Mouse (Mus musculus) gastrocnemius, adult 18-20 months (tissue): ENCODE data around the gene Rap1gap2. TPM values are rescaled to one million over a fixed set of nuclear protein-coding genes. Genes with fewer than 3 reads are reported as not detected.
"Not testable (repeated sequence)": the region's sequence is repeated elsewhere in the genome, so short reads cannot be mapped to it uniquely, and the experiment has no call there.

Experiments
- DNase-seq: peaks from one replicate; pipeline ENCODE4 v3.0.0; 2021; ENCODE audit warnings: low spot score
- total RNA-seq, 2 experiments: library from RNA; stranded (reverse); gene quantifications; 2 replicates each; pipeline ENCODE4 v1.2.3; 2021

Gene Rap1gap2
- total RNA-seq, 2 experiments from 2014 or later = 5.1 to 6.7 TPM

GRCm38 (mm10) chr11:74621974-74622669 lies 11.4 kb upstream of the Rap1gap2 start:
- DNase-seq = no peak

GRCm38 (mm10) chr11:74619956-74620300 lies 9.2 kb upstream of the Rap1gap2 start:
- no peak for DNase-seq

DNA sequence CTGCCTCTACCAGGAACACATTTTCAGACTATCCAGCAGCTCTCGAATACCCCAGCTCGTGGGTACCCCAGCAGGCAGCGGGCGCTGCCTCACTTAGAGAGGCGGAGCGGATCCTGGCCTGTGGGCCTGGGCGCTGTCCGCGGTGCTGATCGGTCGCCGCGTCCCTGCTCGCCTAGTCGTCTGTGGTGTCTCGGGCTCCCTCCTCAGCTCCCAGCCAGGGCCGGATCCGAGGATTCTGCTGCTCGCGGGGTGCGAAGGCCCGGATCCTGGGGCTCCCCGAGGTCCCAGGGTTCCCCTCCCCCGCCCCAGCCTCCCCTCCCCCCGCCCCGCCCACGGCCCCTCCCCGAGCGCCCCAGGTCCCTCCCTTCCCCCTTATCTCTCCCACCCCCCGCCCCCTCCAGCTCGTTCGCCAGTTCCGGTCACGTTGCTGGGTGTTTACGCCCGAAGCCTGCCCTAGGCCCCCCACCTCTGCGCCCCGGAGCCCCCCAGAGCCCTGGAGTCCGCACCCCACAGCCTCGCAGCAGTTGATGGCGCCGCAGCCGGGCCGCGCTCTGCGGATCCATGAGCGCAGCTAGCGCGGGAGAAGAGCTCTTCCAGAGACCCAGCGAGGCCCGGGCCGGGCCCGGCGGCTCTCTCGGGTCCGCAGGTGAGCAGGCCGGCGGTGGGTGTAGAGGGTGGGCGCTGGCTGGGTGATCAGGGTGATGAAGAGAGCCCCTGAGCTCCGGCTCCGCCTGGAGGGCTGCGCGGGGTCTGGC lies 8.7 kb upstream of the Rap1gap2 start, which contains the start of gene Ccdc92b:
Gene Ccdc92b, plus strand, starts transcription at position 405 of the 755 bp plus-strand sequence.
- peak; percentile 50 for DNase-seq

- DNase-seq = no peak
Observed at GRCm38 (mm10) chr11:74615571-74615970, 4.9 kb upstream of the Rap1gap2 start.

DNA sequence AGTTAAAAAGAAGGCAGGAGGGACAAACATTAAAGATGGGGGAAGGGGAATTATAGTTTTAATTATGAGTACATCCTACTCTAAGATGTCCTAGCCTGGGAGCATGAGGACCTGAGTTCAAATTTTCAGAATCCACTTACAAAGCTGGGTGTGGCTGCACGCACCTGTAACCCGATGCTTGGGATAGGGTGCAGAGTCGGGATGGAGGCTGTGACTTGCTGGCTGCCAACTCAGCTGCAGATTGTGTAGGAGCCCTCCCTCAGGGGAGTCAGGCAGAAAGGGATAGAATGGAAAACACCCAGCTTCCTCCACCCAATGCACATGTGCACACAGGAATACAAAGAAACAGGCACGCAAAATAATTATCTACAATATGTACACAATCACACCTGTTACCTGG lies 2.7 kb upstream of the Rap1gap2 start:
- no peak for DNase-seq

GRCm38 (mm10) chr11:74611437-74611836 lies 722 bp upstream of the Rap1gap2 start:
- no peak for DNase-seq

DNA sequence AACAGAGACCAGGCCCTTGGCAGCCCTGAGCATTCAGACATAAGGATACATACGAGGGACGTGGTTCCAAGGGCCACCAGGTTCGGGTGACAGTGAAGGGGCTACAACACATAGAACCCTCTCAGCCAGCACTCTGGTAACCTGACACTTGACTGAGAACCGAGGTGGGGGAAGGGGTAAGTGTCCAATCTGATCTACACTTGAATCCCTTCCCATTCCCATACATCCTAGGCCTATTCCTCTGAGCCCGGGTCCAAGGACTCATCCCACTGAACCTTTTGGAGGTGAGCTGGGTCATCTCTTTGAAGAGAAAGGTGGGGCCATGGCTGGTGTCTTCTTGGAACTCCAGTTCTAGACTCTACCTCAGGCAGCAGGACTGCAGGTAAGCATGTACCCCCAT lies 647 bp downstream of the Rap1gap2 start:
- DNase-seq = no peak

- DNase-seq = no peak
Observed at GRCm38 (mm10) chr11:74602286-74602685, 8.4 kb downstream of the Rap1gap2 start.

GRCm38 (mm10) chr11:74597990-74598337 lies 12.8 kb downstream of the Rap1gap2 start:
- no peak for DNase-seq

DNA sequence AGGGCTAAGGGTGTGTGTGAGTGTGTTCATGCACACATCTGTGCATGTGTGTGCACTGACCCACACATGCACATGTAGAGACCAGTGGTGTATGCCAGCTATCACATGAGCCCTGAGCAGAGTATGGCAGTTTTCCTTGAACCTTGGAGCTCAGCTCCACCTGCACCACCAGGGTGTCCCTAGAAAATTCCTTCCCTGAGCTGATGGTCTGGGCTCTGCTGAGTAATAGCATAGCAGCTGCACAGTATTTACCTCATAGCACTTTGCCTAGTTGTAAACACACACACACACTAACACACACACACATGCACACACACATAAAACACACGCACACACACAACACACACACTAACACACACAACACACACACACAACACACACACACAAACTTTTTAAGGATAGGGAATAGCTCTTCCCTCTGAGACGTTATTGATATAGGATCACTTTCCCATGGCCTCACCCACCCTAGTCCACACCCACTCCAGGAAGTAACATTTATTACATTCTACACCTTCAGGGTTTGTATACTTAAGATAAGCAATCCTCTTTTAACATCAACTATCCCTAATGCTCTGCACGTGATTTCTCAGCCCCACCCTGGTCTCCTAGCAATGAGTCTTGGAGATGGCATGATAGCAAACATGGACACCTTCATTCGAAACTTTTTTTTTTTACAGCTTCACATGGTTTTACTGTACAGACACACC lies 13.3 kb downstream of the Rap1gap2 start:
- no peak for DNase-seq

GRCm38 (mm10) chr11:74592246-74592645 lies 18.5 kb downstream of the Rap1gap2 start:
- no peak for DNase-seq

DNA sequence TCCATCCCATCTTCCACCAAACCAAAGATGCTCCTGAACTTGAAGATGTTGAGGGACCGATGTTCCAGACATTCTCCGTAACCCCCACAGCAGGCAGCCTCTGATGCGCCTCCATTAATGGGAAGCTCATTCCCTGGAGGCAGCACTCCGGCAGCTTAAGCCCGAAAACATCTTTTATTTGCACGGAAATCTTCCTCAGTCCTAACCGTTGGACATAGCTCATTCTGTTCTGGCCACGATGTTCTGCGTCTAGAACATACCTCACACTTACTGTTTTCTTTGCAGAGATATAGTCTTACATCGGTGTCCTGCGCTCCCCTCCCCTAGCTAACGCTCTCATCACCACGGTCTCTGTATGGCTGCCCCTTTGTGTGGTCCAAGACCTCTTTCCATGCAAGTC lies 20.0 kb downstream of the Rap1gap2 start:
- DNase-seq = no peak

DNA sequence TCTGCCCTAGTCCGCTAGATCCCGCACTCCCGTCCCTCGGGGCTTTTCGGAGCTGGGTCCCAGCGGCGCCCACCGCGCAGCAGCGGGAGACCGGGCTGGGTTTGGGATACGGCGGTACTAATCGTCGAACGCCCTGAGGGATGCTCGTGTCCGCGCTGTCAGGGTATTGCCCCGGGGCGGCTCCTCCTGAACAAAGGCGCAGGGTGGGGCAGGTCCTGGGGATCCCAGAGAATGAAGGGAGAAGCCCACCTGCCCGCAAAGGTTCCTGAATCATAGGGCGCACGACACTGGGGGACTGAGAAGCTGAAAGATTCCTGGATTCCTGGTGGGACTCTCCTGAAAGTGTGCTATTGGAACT lies 20.5 kb downstream of the Rap1gap2 start:
- DNase-seq = no peak

- no peak for DNase-seq
Observed at GRCm38 (mm10) chr11:74589401-74590238, 21.1 kb downstream of the Rap1gap2 start.

DNA sequence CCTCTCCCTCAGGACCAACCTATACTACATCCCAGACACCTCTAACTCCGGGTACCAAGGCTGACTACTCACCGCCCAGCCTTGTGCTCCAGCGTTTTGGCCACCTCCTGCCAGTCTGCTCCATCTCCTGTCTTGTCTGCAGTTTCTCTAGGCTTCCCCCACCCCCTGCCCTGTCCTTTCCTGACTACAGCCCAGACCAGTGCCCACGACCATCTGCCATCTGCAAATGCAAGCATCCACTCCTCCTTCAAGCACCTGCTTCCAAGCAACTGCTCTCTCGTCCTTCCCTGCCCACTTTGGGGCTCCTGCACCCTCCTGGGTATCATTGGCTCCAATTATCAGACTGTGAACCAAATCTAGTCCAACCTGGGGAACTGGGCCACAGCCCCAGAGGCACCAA lies 24.3 kb downstream of the Rap1gap2 start:
- DNase-seq = no peak

DNA sequence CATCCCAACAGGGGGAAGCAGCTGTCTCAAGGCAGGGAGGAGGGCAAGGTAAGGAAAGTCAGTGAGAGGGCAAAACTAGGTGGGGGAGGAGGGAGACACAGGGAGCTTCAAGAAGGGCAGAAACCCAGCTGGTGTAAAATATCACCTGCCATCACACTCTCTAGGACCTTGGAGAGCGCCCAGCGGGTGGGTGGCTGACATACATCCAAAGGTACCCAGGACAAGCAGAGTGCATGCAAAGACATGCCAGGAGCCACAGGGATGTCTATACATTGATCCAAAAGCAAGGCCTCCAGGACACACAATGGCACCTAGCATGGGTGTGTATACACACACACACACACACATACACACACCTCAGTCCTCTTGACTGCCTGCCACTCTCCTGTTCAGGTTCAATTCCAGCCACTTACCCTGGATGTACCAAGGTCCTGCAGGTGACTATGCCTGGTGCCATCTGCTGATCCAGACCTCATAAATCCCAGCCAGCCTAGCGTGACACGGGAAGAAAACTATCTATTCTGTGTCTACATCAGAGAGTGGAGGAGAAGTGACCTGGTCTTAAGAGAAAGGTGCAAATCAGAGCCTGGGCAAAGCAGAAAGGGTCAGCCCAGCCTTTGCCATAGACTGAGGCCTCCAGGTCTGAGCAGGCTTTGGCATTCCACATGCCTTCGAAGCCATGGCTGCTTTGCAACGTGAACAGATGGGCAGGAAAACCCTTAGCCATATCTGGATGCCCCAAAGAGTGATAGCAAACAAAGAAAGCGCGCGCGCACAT lies 25.6 kb downstream of the Rap1gap2 start:
- no peak for DNase-seq

GRCm38 (mm10) chr11:74583824-74584349 lies 26.8 kb downstream of the Rap1gap2 start:
- DNase-seq = no peak

GRCm38 (mm10) chr11:74582464-74582863 lies 28.3 kb downstream of the Rap1gap2 start:
- no peak for DNase-seq

DNA sequence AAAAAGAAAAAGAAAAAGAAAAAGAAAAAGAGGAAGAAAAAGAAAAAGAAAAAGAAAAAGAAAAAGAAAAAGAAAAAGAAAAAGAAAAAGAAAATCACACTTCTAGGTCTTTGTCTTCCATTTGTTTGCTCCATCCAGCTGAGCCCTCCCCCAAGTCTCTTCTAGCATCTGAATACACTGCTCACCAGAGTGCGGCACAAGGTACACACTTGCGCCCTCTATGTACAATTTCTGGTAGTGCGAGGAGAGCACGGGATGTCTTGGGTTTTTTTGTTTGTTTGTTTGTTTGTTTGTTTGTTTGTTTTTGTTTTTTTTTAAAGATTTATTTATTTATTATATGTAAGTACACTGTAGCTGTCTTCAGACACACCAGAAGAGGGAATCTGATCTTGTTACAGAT lies 29.4 kb downstream of the Rap1gap2 start:
- DNase-seq = not testable (repeated sequence)

DNA sequence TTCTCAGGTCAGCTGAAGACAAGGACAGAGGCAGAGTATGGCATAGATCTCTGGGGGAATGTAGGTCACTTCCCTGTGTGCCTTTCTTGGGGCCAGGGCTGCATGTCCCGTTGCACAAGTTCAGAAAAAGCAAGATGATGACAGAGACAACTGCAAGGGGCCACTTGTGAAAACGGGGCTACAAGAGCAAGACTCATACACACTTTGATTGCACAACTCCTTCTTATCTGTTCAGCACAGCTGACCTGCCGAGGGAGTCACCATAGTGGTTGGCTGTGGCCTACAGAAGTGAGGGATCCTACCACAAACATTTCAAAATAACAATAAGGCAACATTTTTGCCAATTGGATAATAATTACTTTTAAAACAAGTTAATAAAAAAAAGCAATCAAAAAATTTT lies 33.6 kb downstream of the Rap1gap2 start:
- no peak for DNase-seq

DNA sequence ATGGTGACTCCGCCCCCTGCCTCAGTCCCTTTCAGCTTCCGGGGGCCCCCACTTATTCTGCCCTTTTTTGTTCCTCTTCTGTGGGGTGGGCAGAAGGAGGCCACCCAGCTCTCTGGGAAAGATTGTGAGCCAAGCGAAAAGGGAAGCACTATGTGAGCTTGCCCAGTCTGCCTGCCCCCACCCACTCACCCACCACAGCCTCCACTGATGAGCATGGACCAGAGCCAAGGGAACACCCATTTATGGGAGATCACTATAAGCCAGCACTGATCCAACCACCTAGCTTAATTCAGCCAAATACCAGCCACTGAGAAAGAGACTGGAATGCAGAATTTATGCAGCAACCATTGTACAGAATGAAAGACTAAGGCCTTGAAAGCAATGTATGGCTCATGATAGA lies 34.8 kb downstream of the Rap1gap2 start:
- DNase-seq = peak; percentile 2
